24 mouse cellular contexts compared by ENCODE assay signal in the genomic region with DNA sequence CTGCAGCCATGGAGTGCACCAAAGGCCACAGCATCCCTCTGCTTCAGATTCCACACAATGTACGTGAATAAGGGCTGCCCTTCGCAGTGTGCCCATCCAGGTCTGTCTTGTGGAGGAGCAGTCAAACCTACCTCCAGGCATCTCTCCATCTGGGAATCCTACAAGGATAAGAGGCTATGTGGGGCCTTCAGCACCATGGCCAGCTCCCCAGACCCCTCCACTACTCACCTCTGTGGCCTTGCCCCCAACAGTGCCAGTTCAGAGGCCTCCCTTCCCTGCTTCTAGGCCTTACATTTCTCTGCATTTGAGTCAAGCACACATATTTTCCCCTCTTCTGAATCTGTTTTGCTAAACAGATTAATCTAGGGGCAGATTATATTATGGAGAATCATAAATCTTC. TPM values are rescaled to one million over a fixed set of nuclear protein-coding genes. Genes with fewer than 3 reads are reported as not detected.
DNase-seq lines count a peak whose midpoint lies in the region; ATAC-seq lines count a peak whose summit lies in the region.
"Had no signal": no experiment of that assay in that cellular context is flagged by ENCODE, and none has a peak within 500 bp of the region (broad histone marks: within the 10 kb centered on the region; RNA-seq: fewer than 3 reads in every experiment).

No protein-coding gene starts in this region.

- 83% methylated on average over 2 of the region's 2 CpGs for WGBS in embryonic facial prominence, embryonic 11.5 days
- 88% methylated on average over 2 of the region's 2 CpGs for WGBS in neural tube, embryonic 11.5 days
- WGBS in forebrain, embryonic 11.5 days: 97% methylated on average over 2 of the region's 2 CpGs

- DNase-seq in kidney, postnatal 4 days: peak; percentile 61 to 62
- DNase-seq in kidney, postnatal 36 days: no peak
- peak; percentile 50 for DNase-seq in embryo, embryonic 10 days (ENCODE audit: low spot score)
- peak; percentile 72 for DNase-seq in embryonic facial prominence, embryonic 11.5 days (ENCODE audit: low spot score)
- peak; percentile 33 for DNase-seq in neural tube, embryonic 11.5 days (ENCODE audit: low spot score)
- no peak for DNase-seq in layer of hippocampus, adult 8-10 months (ENCODE audit: low spot score in 2 of 2)
- DNase-seq in T-cell, adult 2 months (ENCODE audit: low spot score): no peak
- DNase-seq in forebrain, embryonic 11.5 days (ENCODE audit: low spot score): no peak
- DNase-seq: adrenal gland, adult 2 months; cerebellum, adult 11 months; cerebellum, postnatal 14 days; heart, postnatal 36 days; kidney, adult 11 months; liver, embryonic 13.5 days; lung, adult 2 months; right cerebral cortex, postnatal 4 days; thymus, postnatal 25 days had no signal

- H3K4me1 ChIP-seq in embryonic facial prominence, embryonic 11.5 days (ENCODE audit: control insufficient read depth, insufficient read depth, low read length): no peaks in the 10 kb centered on the region
- no peaks in the 10 kb centered on the region for H3K4me1 ChIP-seq in neural tube, embryonic 11.5 days (ENCODE audit: control insufficient read depth, insufficient read depth, low read length)
- H3K4me1 ChIP-seq in forebrain, embryonic 11.5 days (replicated peaks; ENCODE audit: control insufficient read depth, insufficient read depth, low read length): 0 out of 2 replicates have a peak, but pooled peaks cover 5% of the 10 kb centered on the region
- H3K4me1 ChIP-seq: embryonic facial prominence, embryonic 12.5 days; heart, embryonic 15.5 days; liver, embryonic 13.5 days had no signal

- H3K4me2 ChIP-seq in embryonic facial prominence, embryonic 11.5 days (ENCODE audit: low read depth, low read length): no peak overlapping the region
- H3K4me2 ChIP-seq in neural tube, embryonic 11.5 days (ENCODE audit: low read depth): no peak overlapping the region
- no peak overlapping the region for H3K4me2 ChIP-seq in forebrain, embryonic 11.5 days (ENCODE audit: low read depth, low read length, severe bottlenecking)
- H3K4me2 ChIP-seq: embryonic facial prominence, embryonic 12.5 days; forebrain, embryonic 12.5 days; heart, embryonic 15.5 days; limb, embryonic 12.5 days; liver, embryonic 13.5 days; midbrain, embryonic 11.5 days had no signal

- H3K27me3 ChIP-seq in embryonic facial prominence, embryonic 11.5 days (ENCODE audit: control insufficient read depth, insufficient read depth, low read length): no peaks in the 10 kb centered on the region
- no peaks in the 10 kb centered on the region for H3K27me3 ChIP-seq in neural tube, embryonic 11.5 days (ENCODE audit: control insufficient read depth, insufficient read depth, low read length)
- H3K27me3 ChIP-seq in forebrain, embryonic 11.5 days (ENCODE audit: control insufficient read depth, insufficient read depth, low read length): no peaks in the 10 kb centered on the region
- H3K27me3 ChIP-seq: embryonic facial prominence, embryonic 12.5 days; heart, embryonic 15.5 days; liver, embryonic 13.5 days had no signal

- no peak for ATAC-seq in embryonic facial prominence, embryonic 11.5 days (replicated peaks; ENCODE audit: insufficient number of reproducible peaks, low FRiP score, low TSS enrichment, low read depth)
- ATAC-seq in neural tube, embryonic 11.5 days (ENCODE audit: insufficient read depth, low FRiP score, low TSS enrichment): no peak
- ATAC-seq in forebrain, embryonic 11.5 days (replicated peaks; ENCODE audit: low FRiP score): no peak
- ATAC-seq: CD4-positive, CD25-positive, alpha-beta regulatory T cell, adult 4 months; hindbrain, postnatal 0 days had no signal

- no peaks in the 10 kb centered on the region for H3K9me3 ChIP-seq in embryonic facial prominence, embryonic 11.5 days (replicated peaks; ENCODE audit: control insufficient read depth, low read length)
- no peaks in the 10 kb centered on the region for H3K9me3 ChIP-seq in neural tube, embryonic 11.5 days (ENCODE audit: control insufficient read depth, low read length)
- H3K9me3 ChIP-seq in forebrain, embryonic 11.5 days (ENCODE audit: control insufficient read depth, low read length): no peaks in the 10 kb centered on the region; the same call in 1 of the 2 replicates
- H3K9me3 ChIP-seq: heart, embryonic 15.5 days had no signal

- no peak overlapping the region for H3K4me3 ChIP-seq in embryonic facial prominence, embryonic 11.5 days (ENCODE audit: low read depth, low read length)
- H3K4me3 ChIP-seq in neural tube, embryonic 11.5 days (ENCODE audit: low read depth, low read length): no peak overlapping the region
- H3K4me3 ChIP-seq in forebrain, embryonic 11.5 days (ENCODE audit: low read depth, low read length): no peak overlapping the region
- H3K4me3 ChIP-seq: embryonic facial prominence, embryonic 12.5 days; forebrain, embryonic 12.5 days; heart, embryonic 15.5 days; limb, embryonic 12.5 days; liver, embryonic 13.5 days had no signal

- no peaks in the 10 kb centered on the region for H3K36me3 ChIP-seq in embryonic facial prominence, embryonic 11.5 days (replicated peaks; ENCODE audit: control insufficient read depth, insufficient read depth, low read depth, low read length)
- no peaks in the 10 kb centered on the region for H3K36me3 ChIP-seq in neural tube, embryonic 11.5 days (ENCODE audit: control insufficient read depth, insufficient read depth, low read length)
- no peaks in the 10 kb centered on the region for H3K36me3 ChIP-seq in forebrain, embryonic 11.5 days (ENCODE audit: control insufficient read depth, insufficient read depth, low read length)
- H3K36me3 ChIP-seq: embryonic facial prominence, embryonic 12.5 days; heart, embryonic 15.5 days; limb, embryonic 12.5 days; liver, embryonic 13.5 days had no signal

- no peak overlapping the region for H3K27ac ChIP-seq in embryonic facial prominence, embryonic 11.5 days (replicated peaks; ENCODE audit: low read depth, low read length)
- H3K27ac ChIP-seq in neural tube, embryonic 11.5 days (ENCODE audit: low read depth, low read length): no peak overlapping the region
- H3K27ac ChIP-seq in forebrain, embryonic 11.5 days (ENCODE audit: low read depth, low read length): no peak overlapping the region
- H3K27ac ChIP-seq: embryonic facial prominence, embryonic 12.5 days; forebrain, embryonic 12.5 days; heart, embryonic 15.5 days; hindbrain, postnatal 0 days; limb, embryonic 12.5 days; liver, embryonic 13.5 days had no signal

- no peak overlapping the region for H3K9ac ChIP-seq in embryonic facial prominence, embryonic 11.5 days (replicated peaks; ENCODE audit: low read length)
- H3K9ac ChIP-seq in neural tube, embryonic 11.5 days (ENCODE audit: low read length): no peak overlapping the region
- H3K9ac ChIP-seq in forebrain, embryonic 11.5 days (ENCODE audit: low read length): no peak overlapping the region
- H3K9ac ChIP-seq: embryonic facial prominence, embryonic 12.5 days; forebrain, embryonic 12.5 days; heart, embryonic 15.5 days; limb, embryonic 12.5 days; liver, embryonic 13.5 days had no signal

RNA-seq across cellular contexts. Expression of a gene that starts 52.6 kb away (rescaled TPM):
- polyA plus RNA-seq in embryonic facial prominence, embryonic 11.5 days (2014; fragmentation: Nextera tagmentation; extraction: Ambion mirVana): 0.20 and 1.2 TPM in 2 replicates
- 3.3 and 5.0 TPM in 2 replicates for polyA plus RNA-seq in neural tube, embryonic 11.5 days (2014; fragmentation: Nextera tagmentation; extraction: Ambion mirVana)
- total RNA-seq in layer of hippocampus, adult 8-10 months (2022): 10 to 100 TPM; 39.4 to 46.7 (median 45.4) TPM
- 1.5 TPM in 2 replicates for polyA plus RNA-seq in forebrain, embryonic 11.5 days (2014; fragmentation: Nextera tagmentation; extraction: Ambion mirVana)
- polyA plus RNA-seq: CD4-positive, CD25-positive, alpha-beta regulatory T cell, adult 4 months had no signal

Comparison
In these comparisons a context has a peak if more than half of its experiments do, and no peak if none do; other contexts are left out.
1. DNase-seq: peak in kidney, postnatal 4 days (2 of 2), embryo, embryonic 10 days (single experiment), embryonic facial prominence, embryonic 11.5 days (single experiment) and neural tube, embryonic 11.5 days (single experiment); none in kidney, postnatal 36 days (0 of 2), layer of hippocampus, adult 8-10 months (0 of 2), T-cell, adult 2 months (single experiment) and forebrain, embryonic 11.5 days (single experiment).